Mouse (Mus musculus): ENCODE results near the gene Vps51. TPM values are rescaled to one million over a fixed set of nuclear protein-coding genes. Genes with fewer than 3 reads are reported as not detected.
"Not testable (repeated sequence)": the region's sequence is repeated elsewhere in the genome, so short reads cannot be mapped to it uniquely, and the experiment has no call there.

The Vps51 gene
- polyA plus RNA-seq, 1 experiment from 2014 or later, result 27.3 TPM

GRCm38 (mm10) chr19:6047154-6047898 lies 29.7 kb downstream of the Vps51 start:
- H3K27me3 ChIP-seq, result no peaks in the 10 kb centered on the region
- H3K27ac ChIP-seq (replicated peaks), result peak overlapping the region; percentile 99
- peak overlapping the region; percentile 73 for H3K9ac ChIP-seq
- H3K4me1 ChIP-seq (replicated peaks), result peaks cover 48% of the 10 kb centered on the region
- peak overlapping the region; percentile 77 for H3K4me2 ChIP-seq
- peaks cover 45% of the 10 kb centered on the region for H3K36me3 ChIP-seq (replicated peaks)
- 1% methylated on average over 44 of the region's 44 CpGs for WGBS (ENCODE audit: insufficient replicate concordance)
- peak; percentile 7 for ATAC-seq (ENCODE audit: insufficient read depth)
- H3K4me3 ChIP-seq (replicated peaks), result peak overlapping the region; percentile 87
- H3K9me3 ChIP-seq (replicated peaks), result no peaks in the 10 kb centered on the region

GRCm38 (mm10) chr19:6046294-6047153 lies 30.5 kb downstream of the Vps51 start, which contains the start of gene Syvn1:
Gene Syvn1 (plus strand): TSS chr19:6046576.
- under 1% methylated on average over 65 of the region's 65 CpGs for WGBS (ENCODE audit: insufficient replicate concordance)
- no peaks in the 10 kb centered on the region for H3K9me3 ChIP-seq (replicated peaks)
- peak; percentile 90 for ATAC-seq (ENCODE audit: insufficient read depth)
- peak within 1 kb of the TSS; percentile 99 for H3K27ac ChIP-seq (replicated peaks)
- peaks cover 48% of the 10 kb centered on the region for H3K4me1 ChIP-seq (replicated peaks)
- no peaks in the 10 kb centered on the region for H3K27me3 ChIP-seq
- peaks cover 37% of the 10 kb centered on the region for H3K36me3 ChIP-seq (replicated peaks)
- peak within 1 kb of the TSS; percentile 87 for H3K4me3 ChIP-seq (replicated peaks)
- H3K9ac ChIP-seq, result peak within 1 kb of the TSS; percentile 73
- peak within 1 kb of the TSS; percentile 77 for H3K4me2 ChIP-seq

- ATAC-seq (ENCODE audit: insufficient read depth), result peak; percentile 55
- 12% methylated on average over 20 of the region's 20 CpGs for WGBS (ENCODE audit: insufficient replicate concordance)
Observed at GRCm38 (mm10) chr19:6045366-6046293, 31.4 kb downstream of the Vps51 start.

GRCm38 (mm10) chr19:6044102-6044501 lies 32.9 kb downstream of the Vps51 start:
- H3K9ac ChIP-seq; H3K4me3 ChIP-seq (replicated peaks): not testable (repeated sequence)
- 30% methylated on average over 4 of the region's 4 CpGs for WGBS (ENCODE audit: insufficient replicate concordance)

More at GRCm38 (mm10) chr19:6045366-6046293, 31.4 kb downstream of the Vps51 start:
- peak overlapping the region; percentile 73 for H3K9ac ChIP-seq
- peak overlapping the region; percentile 87 for H3K4me3 ChIP-seq (replicated peaks)
- H3K27me3 ChIP-seq, result no peaks in the 10 kb centered on the region
- H3K9me3 ChIP-seq (replicated peaks), result no peaks in the 10 kb centered on the region
- H3K36me3 ChIP-seq (replicated peaks), result peaks cover 28% of the 10 kb centered on the region
- H3K4me2 ChIP-seq, result peak overlapping the region; percentile 77
- H3K4me1 ChIP-seq (replicated peaks), result peaks cover 42% of the 10 kb centered on the region
- H3K27ac ChIP-seq (replicated peaks), result peak overlapping the region; percentile 99

GRCm38 (mm10) chr19:6042293-6042692 lies 34.7 kb downstream of the Vps51 start:
- no peaks in the 10 kb centered on the region for H3K36me3 ChIP-seq (replicated peaks)
- H3K9me3 ChIP-seq (replicated peaks), result no peaks in the 10 kb centered on the region
- H3K4me2 ChIP-seq, result no peak overlapping the region
- no peak overlapping the region for H3K9ac ChIP-seq
- no peak overlapping the region for H3K4me3 ChIP-seq (replicated peaks)
- no peak overlapping the region for H3K27ac ChIP-seq (replicated peaks)
- WGBS (ENCODE audit: insufficient replicate concordance), result 75% methylated on average over 9 of the region's 9 CpGs
- no peak for ATAC-seq (ENCODE audit: insufficient read depth)
- no peaks in the 10 kb centered on the region for H3K27me3 ChIP-seq
- H3K4me1 ChIP-seq (replicated peaks), result peaks cover 21% of the 10 kb centered on the region

More at GRCm38 (mm10) chr19:6044102-6044501, 32.9 kb downstream of the Vps51 start:
- not testable (repeated sequence) for H3K27ac ChIP-seq (replicated peaks); ATAC-seq (ENCODE audit: insufficient read depth); H3K4me2 ChIP-seq; H3K9me3 ChIP-seq (replicated peaks); H3K27me3 ChIP-seq
- Histone ChIP-seq H3K4me1 (replicated peaks) (peaks cover 36% of the 10 kb centered on the region), H3K36me3 (replicated peaks) (peaks cover 13% of the 10 kb centered on the region)

GRCm38 (mm10) chr19:6040002-6040401 lies 37.0 kb downstream of the Vps51 start:
- ATAC-seq (ENCODE audit: insufficient read depth), result no peak

GRCm38 (mm10) chr19:6038326-6038725 lies 38.7 kb downstream of the Vps51 start:
- no peak overlapping the region for H3K9ac ChIP-seq
- no peaks in the 10 kb centered on the region for H3K27me3 ChIP-seq
- no peak overlapping the region for H3K27ac ChIP-seq (replicated peaks)
- H3K4me1 ChIP-seq (replicated peaks), result peaks cover 7% of the 10 kb centered on the region; the same call in 1 of the 2 replicates
- H3K9me3 ChIP-seq (replicated peaks), result no peaks in the 10 kb centered on the region
- H3K4me3 ChIP-seq (replicated peaks), result no peak overlapping the region
- WGBS (ENCODE audit: insufficient replicate concordance), result 61% methylated on average over 7 of the region's 7 CpGs
- ATAC-seq (ENCODE audit: insufficient read depth), result no peak
- no peak overlapping the region for H3K4me2 ChIP-seq
- no peaks in the 10 kb centered on the region for H3K36me3 ChIP-seq (replicated peaks)

More at GRCm38 (mm10) chr19:6040002-6040401, 37.0 kb downstream of the Vps51 start:
- H3K4me1 ChIP-seq (replicated peaks), result peaks cover 17% of the 10 kb centered on the region
- H3K36me3 ChIP-seq (replicated peaks), result no peaks in the 10 kb centered on the region
- no peak overlapping the region for H3K4me3 ChIP-seq (replicated peaks)
- no peak overlapping the region for H3K27ac ChIP-seq (replicated peaks)
- no peaks in the 10 kb centered on the region for H3K27me3 ChIP-seq
- no peak overlapping the region for H3K9ac ChIP-seq
- H3K9me3 ChIP-seq (replicated peaks), result no peaks in the 10 kb centered on the region
- H3K4me2 ChIP-seq, result no peak overlapping the region

- Histone ChIP-seq H3K9me3 (replicated peaks) (no peaks in the 10 kb centered on the region), H3K4me2 (no peak overlapping the region), H3K4me1 (replicated peaks) (peaks cover 7% of the 10 kb centered on the region; the same call in 1 of the 2 replicates), H3K4me3 (replicated peaks) (no peak overlapping the region), H3K9ac (no peak overlapping the region), H3K36me3 (replicated peaks) (no peaks in the 10 kb centered on the region), H3K27ac (replicated peaks) (no peak overlapping the region), H3K27me3 (no peaks in the 10 kb centered on the region)
- no peak for ATAC-seq (ENCODE audit: insufficient read depth)
Observed at GRCm38 (mm10) chr19:6037695-6038094, 39.3 kb downstream of the Vps51 start.

- Histone ChIP-seq H3K27ac (replicated peaks) (no peak overlapping the region), H3K4me3 (replicated peaks) (no peak overlapping the region), H3K9me3 (replicated peaks) (no peaks in the 10 kb centered on the region), H3K36me3 (replicated peaks) (no peaks in the 10 kb centered on the region), H3K4me1 (replicated peaks) (peaks cover 7% of the 10 kb centered on the region; the same call in 1 of the 2 replicates), H3K4me2 (no peak overlapping the region), H3K27me3 (no peaks in the 10 kb centered on the region), H3K9ac (no peak overlapping the region)
- WGBS (ENCODE audit: insufficient replicate concordance), result 38% methylated on average over 9 of the region's 9 CpGs
- no peak for ATAC-seq (ENCODE audit: insufficient read depth)
Observed at GRCm38 (mm10) chr19:6035966-6036585, 41.0 kb downstream of the Vps51 start.
